Mouse (Mus musculus) embryo, embryonic 11 days (tissue): Measurements from ENCODE around the gene Tmem208.
"Not testable (repeated sequence)": the region's sequence is repeated elsewhere in the genome, so short reads cannot be mapped to it uniquely, and the experiment has no call there.

ENCODE experiments used
- DNase-seq: peaks from one replicate; pipeline ENCODE4 v3.0.0-alpha.2; 2015

Tmem208 gene

GRCm38 (mm10) chr8:105326141-105326672 lies at the start of gene Tmem208, which contains the start of gene Lrrc29:
Tmem208 (plus strand) TSS chr8:105326354.
Lrrc29 (minus strand) TSS chr8:105326278.
- peak; percentile 98 for DNase-seq

DNA sequence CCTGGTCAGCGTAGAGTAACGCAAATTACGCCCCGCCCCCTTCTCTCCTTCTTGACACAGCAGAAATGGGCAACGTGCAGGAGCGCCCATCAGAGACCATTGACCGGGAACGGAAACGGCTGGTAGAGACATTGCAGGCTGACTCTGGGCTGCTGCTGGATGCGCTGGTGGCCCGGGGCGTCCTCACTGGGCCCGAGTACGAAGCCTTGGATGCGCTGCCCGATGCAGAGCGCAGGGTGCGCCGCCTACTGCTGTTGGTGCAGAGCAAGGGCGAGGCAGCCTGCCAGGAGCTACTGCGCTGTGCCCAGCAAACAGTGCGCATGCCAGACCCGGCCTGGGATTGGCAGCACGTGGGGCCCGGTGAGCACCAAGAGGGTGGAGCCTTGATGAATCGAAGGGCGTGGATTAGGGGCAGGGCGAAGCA lies 47.2 kb upstream of the Tmem208 start:
- DNase-seq, result no peak

DNA sequence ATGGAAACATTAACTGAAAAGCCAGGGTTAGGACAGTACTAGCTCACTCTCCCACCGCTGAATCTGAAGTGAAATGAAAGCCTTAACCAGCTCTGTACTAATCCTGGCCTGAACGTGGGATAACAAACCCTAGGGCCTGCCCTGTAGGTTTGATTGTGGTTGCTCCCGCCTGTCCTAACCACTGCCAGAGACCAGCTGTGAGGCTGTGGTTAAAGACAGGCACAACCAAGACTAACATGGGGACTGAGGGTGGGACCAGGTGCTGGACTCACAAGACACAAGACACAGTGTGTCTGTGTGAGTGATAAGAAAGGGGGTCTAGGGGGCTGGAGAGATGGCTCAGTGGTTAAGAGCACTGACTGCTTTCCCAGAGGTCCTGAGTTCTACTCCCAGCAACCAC lies 45.6 kb upstream of the Tmem208 start:
- no peak for DNase-seq

- no peak for DNase-seq
These were observed 44.3 kb upstream of the Tmem208 start for GRCm38 (mm10) chr8:105281821-105282220.

DNA sequence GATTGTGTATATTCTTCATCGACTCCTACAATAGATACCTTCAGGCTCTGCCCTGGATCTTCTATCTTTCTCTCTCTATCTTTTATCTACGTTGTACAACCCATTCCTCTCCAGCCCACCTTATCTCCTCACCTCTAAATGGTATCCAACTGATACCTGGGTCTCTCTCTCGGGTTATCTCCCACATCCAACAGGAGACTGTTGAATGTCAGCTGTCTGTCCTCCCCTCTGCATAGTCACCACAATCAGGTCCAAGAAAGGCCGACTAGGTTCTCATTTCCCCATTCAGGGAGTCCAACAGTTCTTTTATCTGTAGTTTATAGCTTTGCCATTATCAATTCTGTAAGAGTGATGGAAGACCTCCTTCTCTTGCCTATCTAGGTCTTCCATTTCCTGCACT lies 43.9 kb upstream of the Tmem208 start:
- no peak for DNase-seq

- DNase-seq, result peak; percentile 70
These were observed 43.1 kb upstream of the Tmem208 start for GRCm38 (mm10) chr8:105283074-105283473.

- DNase-seq, result no peak
These were observed 40.6 kb upstream of the Tmem208 start for GRCm38 (mm10) chr8:105285514-105285913.

DNA sequence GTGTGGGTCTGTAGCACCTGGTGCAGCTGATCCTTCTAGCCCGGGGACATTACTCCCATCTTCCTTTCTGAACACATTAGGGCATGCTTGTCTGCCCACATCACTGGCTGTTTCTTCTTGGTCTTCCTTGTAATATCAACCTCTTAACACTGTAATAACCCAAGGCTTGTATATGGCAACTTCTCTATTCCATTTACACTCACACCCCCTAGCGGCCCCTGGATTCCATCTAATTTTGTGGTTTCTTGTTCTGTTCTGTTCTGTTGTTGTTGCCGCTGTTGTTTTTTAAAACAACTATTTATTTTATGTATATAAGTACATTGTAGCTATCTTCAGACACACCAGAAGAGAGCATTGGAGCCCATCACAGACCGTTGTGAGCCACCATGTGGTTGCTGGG lies 39.2 kb upstream of the Tmem208 start:
- DNase-seq, result no peak

DNA sequence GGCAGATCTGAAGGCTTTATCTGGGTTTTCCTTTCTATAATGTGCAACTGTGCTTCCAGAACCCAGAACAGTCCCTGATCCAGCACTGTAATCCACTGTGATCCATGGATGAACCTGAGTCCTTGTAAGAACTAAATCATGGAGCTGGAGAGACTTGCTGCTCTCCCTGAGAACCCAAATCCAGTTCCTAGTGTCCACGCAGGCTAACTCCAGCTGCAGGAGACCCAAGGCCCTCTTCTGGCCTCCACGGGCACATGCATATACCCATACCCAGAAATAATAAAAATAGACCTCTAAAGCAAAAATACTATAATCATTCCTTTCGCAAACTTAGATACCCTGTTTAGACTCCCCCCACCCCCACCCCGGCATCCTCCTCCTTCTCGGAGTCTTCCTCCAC lies 37.9 kb upstream of the Tmem208 start:
- no peak for DNase-seq

DNA sequence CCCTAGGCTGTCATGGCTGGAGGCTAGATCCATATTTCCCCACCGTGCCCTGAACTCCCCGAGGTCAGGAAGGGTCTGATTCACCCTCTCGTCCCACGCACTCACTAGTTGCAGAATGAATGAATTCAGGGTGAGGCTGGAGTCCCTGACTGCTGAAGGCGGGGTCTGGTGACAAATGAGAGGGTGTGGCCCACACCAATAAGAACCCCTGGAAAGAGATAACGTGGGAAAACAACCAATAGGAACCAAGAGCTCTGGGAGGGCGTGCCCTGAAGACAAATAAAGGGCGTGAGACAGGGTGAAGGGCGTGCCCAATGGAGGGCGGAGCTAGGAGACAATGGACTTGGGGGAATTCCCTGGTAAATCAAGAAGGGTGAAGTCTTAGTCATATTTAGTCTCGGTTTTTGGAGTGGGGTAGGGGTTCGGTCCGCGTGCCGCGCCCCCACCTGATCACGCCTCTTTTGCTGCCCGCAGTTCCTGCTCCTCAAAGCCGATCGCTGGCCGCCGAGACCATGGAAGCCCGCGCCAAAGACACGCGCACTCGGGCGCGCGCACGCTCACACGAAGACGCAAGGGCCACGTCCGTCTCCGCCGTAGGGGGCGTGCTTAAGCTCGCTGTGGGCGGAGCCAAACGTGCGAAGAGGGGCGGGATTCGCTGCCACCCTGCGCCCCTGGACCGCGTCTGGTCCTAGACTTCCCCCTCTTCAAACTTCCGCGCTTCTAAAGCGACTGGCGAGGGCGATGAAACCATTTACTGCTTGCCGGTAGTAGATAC lies 37.0 kb upstream of the Tmem208 start:
- DNase-seq, result peak; percentile 98

- DNase-seq, result peak; percentile 77
These were observed 36.2 kb upstream of the Tmem208 start, which contains the start of gene 4931428F04Rik for GRCm38 (mm10) chr8:105289805-105290460. 4931428F04Rik (minus strand) TSS chr8:105289864.

- DNase-seq, result peak; percentile 94
These were observed 35.4 kb upstream of the Tmem208 start for GRCm38 (mm10) chr8:105290554-105291314.

DNA sequence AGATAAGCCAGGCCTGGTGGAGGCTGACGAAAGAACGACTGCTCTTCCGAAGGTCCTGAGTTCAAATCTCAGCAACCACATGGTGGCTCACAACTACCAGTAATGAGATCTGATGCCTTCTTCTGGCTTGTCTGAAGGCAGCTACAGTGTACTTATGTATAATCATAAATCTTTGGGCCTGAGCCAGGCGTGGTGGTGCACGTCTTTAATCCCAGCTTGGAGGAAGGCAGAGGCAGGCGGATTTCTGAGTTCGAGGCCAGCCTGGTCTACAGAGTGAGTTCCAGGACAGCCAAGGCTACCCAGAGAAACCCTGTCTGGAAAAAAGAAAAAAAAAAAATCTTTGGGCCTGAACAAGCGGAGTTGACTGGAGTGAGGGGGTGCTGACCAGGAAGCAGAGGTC lies 34.8 kb upstream of the Tmem208 start:
- not testable (repeated sequence) for DNase-seq

DNA sequence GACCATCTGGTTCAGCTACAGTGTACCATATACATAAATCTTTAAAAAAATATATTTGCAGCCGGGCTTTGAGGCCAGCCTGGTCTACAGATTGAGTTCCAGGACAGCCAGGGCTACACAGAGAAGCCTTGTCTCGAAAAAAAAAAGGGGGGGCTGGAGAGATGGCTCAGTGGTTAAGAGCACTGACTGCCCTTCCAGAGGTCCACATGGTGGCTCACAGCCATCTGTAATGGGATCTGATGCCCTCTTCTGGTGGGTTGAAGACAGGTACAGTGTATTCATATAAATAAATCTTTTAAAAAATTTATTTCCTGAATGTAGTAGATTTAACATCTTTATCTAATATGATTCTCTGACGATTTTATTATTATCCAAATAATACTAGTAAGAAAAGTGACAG lies 34.4 kb upstream of the Tmem208 start:
- not testable (repeated sequence) for DNase-seq

GRCm38 (mm10) chr8:105292471-105292870 lies 33.7 kb upstream of the Tmem208 start:
- DNase-seq, result no peak

- DNase-seq, result no peak
These were observed 32.7 kb upstream of the Tmem208 start for GRCm38 (mm10) chr8:105293405-105293804.

DNA sequence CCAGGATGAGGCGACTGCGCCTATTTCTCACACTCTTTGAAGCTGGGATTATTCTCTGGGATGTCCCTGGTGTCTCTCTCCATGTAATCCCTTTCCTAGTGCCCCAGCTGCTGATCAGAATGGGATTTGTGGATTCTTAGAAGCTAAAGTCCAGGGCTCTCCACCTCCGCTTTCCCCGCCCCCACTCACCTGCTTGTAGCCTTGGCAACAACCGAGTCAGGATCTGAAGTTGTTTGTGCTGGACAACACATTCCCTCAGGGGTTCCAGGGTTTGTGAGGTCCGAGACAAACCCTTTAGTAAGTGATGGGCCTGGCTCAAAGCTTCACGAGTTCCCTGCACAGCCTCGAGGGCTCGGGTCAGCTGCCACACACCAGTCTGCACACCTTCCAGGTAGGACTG lies 31.4 kb upstream of the Tmem208 start:
- no peak for DNase-seq

GRCm38 (mm10) chr8:105295256-105295655 lies 30.9 kb upstream of the Tmem208 start:
- no peak for DNase-seq

DNA sequence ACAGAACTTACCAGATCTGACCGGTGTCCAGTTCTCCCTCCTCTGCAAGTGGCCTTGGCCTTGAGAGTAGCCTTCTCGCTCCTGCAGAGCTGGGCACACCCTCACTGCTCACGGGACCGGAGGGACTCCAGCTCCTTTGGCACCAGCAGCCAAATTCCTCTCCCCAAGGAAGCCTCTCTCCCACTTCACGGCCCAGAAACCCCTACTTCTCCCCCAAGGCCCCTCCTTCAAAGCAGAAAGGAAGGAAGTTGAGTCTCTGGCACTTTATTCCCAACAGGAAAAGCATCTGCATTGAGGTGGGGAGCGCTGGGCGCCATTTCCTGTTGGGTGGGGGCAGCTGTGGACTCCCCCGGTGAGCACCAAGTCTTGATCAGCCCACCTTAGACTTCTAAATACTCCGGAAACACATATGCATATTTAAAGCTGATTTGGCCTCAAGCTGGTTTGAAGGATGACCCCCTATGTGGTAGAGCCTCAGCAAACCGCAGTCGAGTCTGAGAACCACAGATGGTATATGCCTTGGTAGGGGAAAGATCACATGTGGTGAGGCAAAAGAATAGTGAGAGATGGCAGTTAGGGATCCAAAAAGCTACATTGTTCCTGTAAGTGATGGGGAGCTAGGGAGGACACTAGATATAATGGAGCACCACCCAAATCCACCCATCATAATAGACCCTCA lies 30.1 kb upstream of the Tmem208 start, which contains the start of gene Exoc3l:
Gene Exoc3l, minus strand, starts transcription at position 207 of the 679 bp plus-strand sequence.
- DNase-seq, result no peak

DNA sequence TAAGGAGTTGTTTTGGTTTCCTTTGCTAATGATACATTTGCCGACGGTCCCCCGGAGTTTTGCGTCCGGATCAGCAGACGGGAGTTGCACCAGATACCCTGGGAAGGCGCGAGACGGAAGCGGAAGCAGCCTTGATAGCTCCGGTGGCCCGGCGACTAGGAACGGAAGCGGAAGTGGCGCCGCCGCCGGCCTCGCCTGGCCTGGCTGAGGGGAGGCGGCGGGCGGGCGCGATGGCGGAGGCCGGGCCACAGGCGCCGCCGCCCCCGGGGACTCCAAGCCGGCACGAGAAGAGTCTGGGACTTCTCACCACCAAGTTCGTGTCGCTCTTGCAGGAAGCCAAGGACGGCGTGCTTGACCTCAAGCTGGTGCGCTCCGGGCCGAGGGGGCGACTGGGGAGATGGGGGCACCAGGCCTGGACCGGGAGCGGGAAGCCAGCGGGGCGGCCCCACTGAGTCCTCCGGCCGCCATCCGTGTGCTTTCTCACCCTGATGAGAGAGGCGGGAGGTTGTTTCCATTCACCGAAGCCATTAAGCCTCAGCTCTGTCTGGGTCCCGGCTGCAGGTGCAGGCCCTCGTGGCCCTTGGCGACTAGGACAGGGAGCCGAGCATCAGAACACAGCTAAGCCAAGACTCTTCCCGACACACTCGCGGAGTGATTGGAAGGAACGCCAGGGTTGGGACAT lies 28.5 kb upstream of the Tmem208 start, which contains the start of gene E2f4:
Gene E2f4, plus strand, starts transcription at position 153 of the 682 bp plus-strand sequence.
- peak; percentile 98 for DNase-seq

DNA sequence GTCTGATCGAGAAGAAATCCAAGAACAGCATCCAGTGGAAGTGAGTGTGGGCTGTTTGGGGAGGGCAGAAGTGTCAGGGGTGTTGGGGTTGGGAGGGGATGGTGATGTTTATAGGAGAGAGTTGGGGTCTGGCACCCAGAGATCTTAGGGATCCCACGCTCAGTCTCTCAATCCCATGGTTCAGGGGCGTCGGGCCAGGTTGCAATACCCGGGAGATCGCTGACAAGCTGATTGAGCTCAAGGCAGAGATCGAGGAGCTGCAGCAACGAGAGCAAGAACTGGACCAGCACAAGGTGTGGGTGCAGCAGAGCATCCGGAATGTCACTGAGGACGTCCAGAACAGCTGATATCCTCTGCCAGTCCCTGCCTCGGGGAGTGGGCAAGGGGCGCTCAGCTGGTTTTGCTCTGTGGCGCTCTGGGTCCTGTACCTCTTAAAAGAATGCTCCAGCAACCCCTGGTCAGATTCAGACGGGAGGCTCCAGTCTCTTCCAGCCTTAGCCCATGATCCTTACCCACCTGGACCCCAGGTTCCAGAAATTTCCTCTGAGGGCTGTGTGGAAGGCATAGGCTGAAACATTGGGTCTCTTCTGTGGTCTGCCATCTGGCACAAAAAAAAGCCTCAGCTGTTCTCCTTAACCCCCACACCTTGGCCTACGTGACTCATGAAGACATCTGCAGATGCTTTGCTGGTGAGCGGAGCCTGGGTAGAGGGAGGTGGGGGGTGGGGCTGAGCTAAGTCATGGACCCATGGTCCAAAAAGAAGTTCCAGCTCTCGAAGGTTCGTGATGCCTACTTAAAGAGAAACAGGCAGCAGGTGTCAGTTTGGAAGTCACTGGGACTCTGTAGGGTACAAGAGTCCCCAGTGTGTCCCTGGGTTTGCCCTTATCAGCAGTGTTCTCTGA lies 27.6 kb upstream of the Tmem208 start:
- no peak for DNase-seq
